Mouse (Mus musculus) spleen, adult 2 months (tissue): ENCODE data around the gene Cbarp. TPM values are rescaled to one million over a fixed set of nuclear protein-coding genes. Genes with fewer than 3 reads are reported as not detected.

Source experiments
- DNase-seq, 2 experiments: peaks; one replicate each; pipeline versions ENCODE4 v3.0.0 to v3.0.0-alpha.2; 2012 to 2021; ENCODE audit warnings: low spot score in 2 of 2, low read depth in 1 of 2
- H3K27ac ChIP-seq: fragments of 200-500 bp; 2 replicates; pipeline ENCODE4 v1.5.1; 2012; ENCODE audit warnings: low read length, inconsistent platforms; ENCODE audit not compliant: insufficient read depth
- H3K27me3 ChIP-seq: fragments of 200-500 bp; 2 replicates; pipeline ENCODE4 v1.6.1; 2012; ENCODE audit warnings: mild to moderate bottlenecking, moderate library complexity, low read length, inconsistent platforms; ENCODE audit not compliant: control insufficient read depth, insufficient read depth
- H3K36me3 ChIP-seq: fragments of 200-500 bp; 2 replicates; pipeline ENCODE4 v1.6.1; 2012; ENCODE audit warnings: mild to moderate bottlenecking, low read length, inconsistent platforms; ENCODE audit not compliant: control insufficient read depth, insufficient read depth
- H3K4me1 ChIP-seq: fragments of 200-500 bp; 2 replicates; pipeline ENCODE4 v1.6.1; 2011; ENCODE audit warnings: inconsistent platforms; ENCODE audit not compliant: control insufficient read depth, insufficient read depth, insufficient read length
- H3K4me3 ChIP-seq: fragments of 200-500 bp; 2 replicates; pipeline ENCODE4 v1.5.1; 2011; ENCODE audit warnings: mild to moderate bottlenecking, inconsistent platforms; ENCODE audit not compliant: insufficient read depth, insufficient read length; ENCODE audit errors: extremely low read depth
- CTCF ChIP-seq: fragments of 200-500 bp; IDR thresholded peaks from 2 replicates; pipeline ENCODE4 v1.5.1; 2011; ENCODE audit warnings: mild to moderate bottlenecking, inconsistent platforms; ENCODE audit not compliant: insufficient read depth, insufficient read length, insufficient replicate concordance; ENCODE audit errors: extremely low read depth
- POLR2A ChIP-seq: fragments of 200-500 bp; IDR thresholded peaks from 2 replicates; pipeline ENCODE4 v1.6.1; 2011; ENCODE audit warnings: low read depth, low read length, inconsistent platforms
- WGBS: fragments of 180-500 bp; shearing (Covaris S2); methylation state at CpG from one replicate; pipeline ENCODE4 v1.1.7; 2018; 5-methylcytosine and 5-hydroxymethylcytosine counted together
- polyA plus RNA-seq: library from polyadenylated mRNA; depleted of rRNA; stranded (reverse); fragments of >200 nt; gene quantifications from 2 replicates; pipeline ENCODE4 v1.2.3, GENCODE M21; 2012

Cbarp gene
- polyA plus RNA-seq, 1 experiment = 11.9 TPM

- Histone ChIP-seq H3K27ac (no peak overlapping the region), H3K4me3 (peak overlapping the region; percentile 29; the same call in 1 of the 2 replicates), H3K27me3 (peaks cover 10% of the 10 kb centered on the region; the same call in 1 of the 2 replicates), H3K4me1 (peaks cover 22% of the 10 kb centered on the region), H3K36me3 (no peaks in the 10 kb centered on the region)
- 19% methylated on average over 29 of the region's 29 CpGs for WGBS
- DNase-seq = no peak
- no peak for TF ChIP-seq CTCF
- no peak for TF ChIP-seq POLR2A
These were observed 3.5 kb downstream of the Cbarp start for GRCm38 (mm10) chr10:80136952-80137625.

- TF ChIP-seq CTCF = no peak
- TF ChIP-seq POLR2A = no peak
- Histone ChIP-seq H3K27me3 (peaks cover 10% of the 10 kb centered on the region; the same call in 1 of the 2 replicates), H3K36me3 (peaks cover under 1% of the 10 kb centered on the region), H3K4me1 (peaks cover 22% of the 10 kb centered on the region), H3K27ac (no peak overlapping the region), H3K4me3 (no peak overlapping the region)
- no peak for DNase-seq
- 78% methylated on average over 49 of the region's 49 CpGs for WGBS
These were observed 4.3 kb downstream of the Cbarp start for GRCm38 (mm10) chr10:80136179-80136951.

GRCm38 (mm10) chr10:80135641-80136040 lies 5.0 kb downstream of the Cbarp start:
- Histone ChIP-seq H3K36me3 (peaks cover 7% of the 10 kb centered on the region), H3K27me3 (peaks cover 10% of the 10 kb centered on the region; the same call in 1 of the 2 replicates), H3K4me1 (peaks cover 18% of the 10 kb centered on the region), H3K27ac (no peak overlapping the region), H3K4me3 (no peak overlapping the region)
- no peak for DNase-seq
- TF ChIP-seq POLR2A (no peak), CTCF (no peak)
- WGBS = 97% methylated on average over 1 of the region's 1 CpGs

GRCm38 (mm10) chr10:80135161-80135560 lies 5.5 kb downstream of the Cbarp start:
- TF ChIP-seq POLR2A (no peak), CTCF (no peak)
- 94% methylated on average over 10 of the region's 10 CpGs for WGBS
- peaks cover 18% of the 10 kb centered on the region for H3K4me1 ChIP-seq
- H3K4me3 ChIP-seq = no peak overlapping the region
- H3K27ac ChIP-seq = no peak overlapping the region
- peaks cover 12% of the 10 kb centered on the region for H3K36me3 ChIP-seq
- peaks cover 10% of the 10 kb centered on the region; the same call in 1 of the 2 replicates for H3K27me3 ChIP-seq
- DNase-seq = no peak

- peaks cover 16% of the 10 kb centered on the region for H3K4me1 ChIP-seq
- no peak overlapping the region for H3K27ac ChIP-seq
- H3K4me3 ChIP-seq = no peak overlapping the region
- peaks cover 17% of the 10 kb centered on the region for H3K36me3 ChIP-seq
- no peak for DNase-seq
- 88% methylated on average over 9 of the region's 9 CpGs for WGBS
- peaks cover 10% of the 10 kb centered on the region; the same call in 1 of the 2 replicates for H3K27me3 ChIP-seq
- TF ChIP-seq POLR2A (no peak), CTCF (no peak)
These were observed 6.2 kb downstream of the Cbarp start for GRCm38 (mm10) chr10:80134421-80134820.

- peaks cover 7% of the 10 kb centered on the region; the same call in 1 of the 2 replicates for H3K4me1 ChIP-seq
- no peak for DNase-seq
These were observed 7.3 kb downstream of the Cbarp start for GRCm38 (mm10) chr10:80133226-80133849.

More at GRCm38 (mm10) chr10:80133226-80133849, 7.3 kb downstream of the Cbarp start:
- TF ChIP-seq POLR2A (no peak), CTCF (no peak)
- WGBS = 50% methylated on average over 8 of the region's 8 CpGs
- H3K27ac ChIP-seq = peak overlapping the region; percentile 35
- H3K27me3 ChIP-seq = peaks cover 3% of the 10 kb centered on the region; the same call in 1 of the 2 replicates
- no peak overlapping the region for H3K4me3 ChIP-seq
- peaks cover 26% of the 10 kb centered on the region for H3K36me3 ChIP-seq
